Mouse (Mus musculus) spleen, adult 18-20 months (tissue): ENCODE data around the gene Large2.

Experiments used
- DNase-seq, 2 experiments: peaks; one replicate each; pipeline ENCODE4 v3.0.0; 2022; ENCODE audit warnings: mixed read lengths in 2 of 2

The Large2 gene

GRCm38 (mm10) chr2:92371971-92372690 is 2.5 kb downstream of the Large2 start:
- DNase-seq = no peak

GRCm38 (mm10) chr2:92370821-92371805 is 3.6 kb downstream of the Large2 start:
- DNase-seq = peak in 1 of 2 experiments; percentile 37

- DNase-seq = no peak
These were observed 4.3 kb downstream of the Large2 start for GRCm38 (mm10) chr2:92370375-92370774.

DNA sequence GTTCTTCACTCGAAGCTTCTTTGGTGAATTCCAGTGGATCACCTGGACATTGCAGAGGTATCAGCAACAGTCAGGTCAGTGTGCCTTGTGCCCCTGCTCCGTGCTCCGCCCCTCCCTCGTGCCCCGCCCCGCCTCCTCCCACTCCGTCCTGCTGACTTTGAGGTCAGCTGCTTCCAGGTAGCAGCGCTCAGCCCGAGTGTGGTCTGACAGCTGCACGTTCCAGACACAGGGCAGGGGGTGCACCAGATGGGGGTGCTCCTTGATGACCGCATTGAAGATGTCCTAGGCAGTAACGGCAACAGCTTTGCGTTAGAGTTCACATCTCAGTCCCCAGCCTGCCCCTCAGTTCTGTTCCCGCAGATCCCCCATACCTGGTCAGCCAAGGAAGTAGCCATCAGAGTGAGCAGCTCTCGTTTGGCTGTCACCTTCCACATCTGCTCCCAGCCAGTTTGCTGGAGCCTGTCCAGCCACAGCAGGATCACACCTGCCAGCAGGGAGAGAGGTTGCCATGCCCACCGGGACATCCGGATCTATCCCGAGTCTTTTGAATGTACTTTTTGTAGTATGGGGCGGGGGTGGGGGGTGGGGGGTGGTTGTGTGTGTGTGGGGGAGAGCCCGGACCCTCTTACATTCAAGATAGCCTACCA is 7.2 kb downstream of the Large2 start:
- DNase-seq = no peak

GRCm38 (mm10) chr2:92365568-92365967 is 9.1 kb downstream of the Large2 start:
- no peak for DNase-seq

DNA sequence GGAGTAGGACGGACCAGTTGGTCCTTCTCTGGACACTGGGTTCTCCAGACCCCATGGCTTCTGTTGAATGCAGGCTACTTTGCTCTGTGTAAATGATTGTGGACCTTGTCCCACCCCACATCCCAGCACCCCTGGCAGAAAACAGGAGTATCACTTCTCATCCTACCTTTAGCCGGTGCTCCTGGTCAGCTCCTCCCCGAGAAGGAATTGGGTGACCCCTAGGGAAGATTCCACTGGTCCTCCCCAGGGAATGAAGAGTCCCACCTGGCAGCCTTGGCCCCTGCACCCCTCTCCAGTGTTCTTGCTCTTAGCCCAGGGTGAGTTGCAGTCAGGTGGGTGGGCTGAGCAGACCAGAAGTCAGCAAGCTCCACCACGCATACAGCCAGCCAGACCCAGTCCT is 10.6 kb downstream of the Large2 start:
- DNase-seq = no peak

DNA sequence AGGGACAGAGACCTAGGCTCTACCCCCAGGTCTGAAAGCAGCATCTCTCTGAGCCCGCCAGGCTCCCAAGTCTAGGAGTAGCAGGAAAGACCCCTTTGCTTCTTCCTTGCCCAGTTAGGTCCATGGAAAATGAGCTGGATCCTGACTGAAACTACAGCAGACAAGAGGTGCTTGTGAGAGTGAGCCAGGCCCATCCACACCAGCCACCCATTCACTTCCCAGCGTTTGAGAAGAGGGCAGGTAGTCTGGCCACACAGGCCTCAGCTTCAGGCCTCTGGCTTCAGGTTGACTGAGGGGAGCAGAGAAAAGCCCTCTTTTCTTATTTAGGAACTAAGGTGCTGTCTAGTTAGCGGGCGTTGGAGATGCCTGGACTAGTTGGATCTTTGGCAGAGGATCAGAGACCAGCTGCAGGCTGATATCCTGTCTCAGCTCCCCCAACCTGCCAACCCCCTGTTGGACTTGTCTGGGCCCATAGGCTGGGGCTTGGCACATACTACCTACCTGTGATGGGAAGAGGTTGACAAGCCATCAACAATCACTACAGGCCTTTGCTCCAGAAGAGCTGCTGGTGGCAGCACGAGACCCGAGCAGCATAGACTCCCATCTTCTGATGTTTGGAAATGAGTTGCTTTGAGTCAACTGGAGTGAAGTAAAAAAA is 12.0 kb downstream of the Large2 start:
- DNase-seq = no peak

DNA sequence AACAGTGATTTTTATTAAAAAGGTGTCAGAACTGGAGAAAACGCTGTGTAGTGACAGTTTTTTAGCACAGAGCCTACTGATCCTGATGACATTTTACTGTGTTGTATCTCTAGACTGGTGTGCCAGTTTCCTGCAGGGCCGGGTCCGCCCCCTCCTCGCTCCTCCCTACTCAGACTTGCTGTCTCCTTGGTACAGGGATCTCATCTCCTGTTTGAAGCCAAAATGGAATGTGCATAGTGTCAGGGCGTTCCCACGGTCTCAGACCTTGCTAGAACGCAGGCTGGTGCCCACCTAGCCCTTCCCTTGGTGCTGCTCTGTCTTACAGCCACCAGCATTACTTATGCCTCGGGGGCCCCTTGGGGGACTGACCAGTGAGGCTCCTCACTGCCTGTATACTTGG is 12.9 kb downstream of the Large2 start:
- DNase-seq = no peak

- no peak for DNase-seq
These were observed 13.8 kb downstream of the Large2 start for GRCm38 (mm10) chr2:92360893-92361292.

- DNase-seq = no peak
These were observed 14.4 kb downstream of the Large2 start for GRCm38 (mm10) chr2:92360186-92360823.

DNA sequence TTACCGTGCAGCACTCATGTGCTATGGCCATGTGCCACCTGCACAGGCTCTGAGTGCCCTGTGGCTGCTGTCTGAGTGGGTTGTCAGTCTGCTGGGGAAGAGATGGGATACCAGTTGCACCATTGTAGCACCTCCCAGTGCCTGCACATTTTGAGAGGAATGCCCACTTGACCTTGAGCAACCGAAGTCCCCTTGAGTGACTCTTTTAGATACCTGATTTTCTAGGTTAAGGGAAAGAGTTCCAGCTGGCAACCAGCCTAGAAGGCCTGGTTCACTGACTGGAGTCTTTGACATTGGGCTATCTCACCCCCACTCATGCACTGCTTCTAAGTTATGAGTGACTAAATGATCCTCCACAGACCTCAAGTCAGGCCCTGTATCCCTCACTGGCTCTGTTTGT is 15.4 kb downstream of the Large2 start:
- no peak for DNase-seq

GRCm38 (mm10) chr2:92354224-92354623 is 20.4 kb downstream of the Large2 start:
- no peak for DNase-seq

- DNase-seq = no peak
These were observed 21.3 kb downstream of the Large2 start for GRCm38 (mm10) chr2:92353402-92353801.

DNA sequence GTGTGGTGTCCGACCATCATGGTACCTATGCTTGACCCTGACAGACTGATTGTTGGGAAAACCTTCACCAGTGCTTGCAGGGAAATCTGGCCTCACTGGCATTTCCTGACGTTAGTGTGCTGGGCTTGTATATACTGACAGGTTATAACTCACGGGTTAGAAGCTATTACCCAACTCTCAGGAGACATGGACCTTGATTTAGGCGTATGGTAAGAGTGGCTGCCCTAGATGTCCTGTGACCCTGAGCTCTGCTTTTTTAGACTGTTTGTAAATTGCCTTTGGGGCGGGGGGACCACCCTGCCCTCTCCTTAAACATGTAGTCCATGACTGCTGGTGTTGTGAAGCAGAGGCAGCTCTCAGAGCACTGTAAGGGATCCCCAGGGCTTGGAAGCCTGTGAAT is 24.0 kb downstream of the Large2 start:
- no peak for DNase-seq

- DNase-seq = no peak
These were observed 24.9 kb downstream of the Large2 start for GRCm38 (mm10) chr2:92349589-92350425.

- no peak for DNase-seq
These were observed 27.5 kb downstream of the Large2 start for GRCm38 (mm10) chr2:92347191-92347590.

- DNase-seq = no peak
These were observed 32.3 kb downstream of the Large2 start for GRCm38 (mm10) chr2:92342418-92342817.

DNA sequence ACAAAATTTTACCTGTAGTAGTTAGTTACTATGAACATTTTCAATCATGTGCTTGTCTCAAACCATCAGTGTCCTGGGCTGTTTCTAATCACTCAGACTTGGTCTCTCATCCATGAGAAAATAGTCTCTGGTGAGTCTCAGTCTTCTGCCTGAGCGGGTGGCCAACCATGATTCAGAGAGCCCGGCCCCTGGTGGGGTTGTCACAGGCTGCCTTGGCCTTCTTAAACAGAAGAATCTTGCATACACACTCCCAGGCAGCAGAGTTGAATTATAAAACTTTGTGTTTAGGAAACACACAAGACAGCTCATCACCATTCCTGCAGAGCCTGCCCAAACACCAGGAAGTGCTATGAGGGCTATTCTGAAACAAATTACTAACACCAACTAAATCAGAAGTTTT is 42.8 kb downstream of the Large2 start:
- no peak for DNase-seq

DNA sequence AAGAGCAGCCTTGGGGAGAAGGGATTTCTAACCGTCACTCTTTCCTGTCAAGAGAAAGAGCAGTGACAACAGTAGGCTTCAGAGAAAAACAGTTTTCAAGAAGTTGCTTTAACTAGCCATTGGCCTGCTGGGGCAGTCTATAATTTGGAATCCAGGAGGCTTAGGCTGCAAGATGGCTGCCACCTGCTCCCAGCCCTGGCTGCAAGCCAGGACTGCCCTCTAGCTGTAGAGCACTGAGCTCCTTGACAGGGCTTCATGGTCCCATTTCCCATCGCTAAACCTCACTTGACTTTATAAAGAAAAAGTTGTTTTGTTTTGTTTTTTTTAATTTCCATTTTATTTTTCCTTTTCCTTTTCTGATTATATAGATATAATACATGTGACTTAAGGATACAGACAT is 43.3 kb downstream of the Large2 start:
- no peak for DNase-seq

GRCm38 (mm10) chr2:92330840-92331239 is 43.8 kb downstream of the Large2 start:
- DNase-seq = peak in 1 of 2 experiments; percentile 11

DNA sequence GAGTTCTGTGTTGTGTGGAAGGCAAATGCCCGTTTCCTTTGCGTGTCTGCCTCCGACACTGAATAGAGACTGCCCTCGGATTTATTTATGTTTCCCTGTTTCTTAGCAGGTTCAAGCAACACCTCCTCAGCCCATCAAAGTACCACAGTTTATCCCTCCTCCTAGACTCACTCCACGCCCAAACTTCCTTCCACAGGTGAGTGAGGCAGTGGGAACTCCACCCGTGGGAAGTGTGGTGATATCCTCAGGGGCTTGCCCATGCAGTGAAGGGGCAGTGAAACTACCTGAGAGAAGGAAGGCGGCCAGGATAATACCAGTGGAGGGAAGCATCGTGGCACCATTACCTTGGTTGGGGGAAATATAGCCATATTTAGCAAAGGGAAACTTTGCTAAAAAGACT is 46.5 kb downstream of the Large2 start:
- DNase-seq = no peak
